Mouse (Mus musculus) CH12.LX (cell line): Measurements from ENCODE around the gene Cfap54. TPM values are rescaled to one million over a fixed set of nuclear protein-coding genes. Genes with fewer than 3 reads are reported as not detected.

ENCODE experiments used
- DNase-seq: peaks from one replicate; pipeline ENCODE4 v3.0.0-alpha.2; 2013; ENCODE audit errors: extremely low read depth
- H3K27ac ChIP-seq: 2 replicates; pipeline ENCODE4 v1.5.1; 2012; ENCODE audit warnings: low read depth, mild to moderate bottlenecking, control low read depth, moderate library complexity; ENCODE audit not compliant: insufficient read depth
- H3K27me3 ChIP-seq: replicated peaks from 2 replicates; pipeline ENCODE3; 2012; ENCODE audit warnings: inconsistent platforms
- H3K36me3 ChIP-seq, 2 experiments: replicated peaks in 1 of 2; 2 replicates each; pipeline versions ENCODE3 to v1.6.1; 2012; ENCODE audit warnings: inconsistent platforms in 1 of 2, low read length in 1 of 2, mild to moderate bottlenecking in 1 of 2, mixed read lengths in 1 of 2, moderate library complexity in 1 of 2; ENCODE audit not compliant: control insufficient read depth in 1 of 2, insufficient read depth in 1 of 2
- H3K4me1 ChIP-seq, 2 experiments: 2 replicates each; pipeline ENCODE4 v1.6.1; 2012; ENCODE audit warnings: inconsistent platforms in 1 of 2, moderate library complexity in 1 of 2; ENCODE audit not compliant: insufficient read depth in 2 of 2, control insufficient read depth in 1 of 2
- H3K4me2 ChIP-seq: 2 replicates; pipeline ENCODE4 v1.6.1; 2012; ENCODE audit warnings: low read depth, mild to moderate bottlenecking, control low read depth; ENCODE audit not compliant: poor library complexity, insufficient read depth, severe bottlenecking
- H3K4me3 ChIP-seq, 3 experiments: fragments of 150-350 bp in 1 of 3; sonication (generic) in 1 of 3; replicated peaks in 1 of 3; 2 replicates each; pipeline versions ENCODE3 to v1.5.1; 2011 to 2012; ENCODE audit warnings: low read depth in 2 of 3, low read length in 2 of 3, mild to moderate bottlenecking in 2 of 3, moderate library complexity in 2 of 3, control low read depth in 1 of 3, improper control_type of control experiment in 1 of 3, inconsistent platforms in 1 of 3, mixed read lengths in 1 of 3; ENCODE audit not compliant: poor library complexity in 1 of 3
- H3K79me2 ChIP-seq: replicated peaks from 2 replicates; pipeline ENCODE4 v1.6.1; 2012; ENCODE audit warnings: mild to moderate bottlenecking, moderate library complexity; ENCODE audit not compliant: control insufficient read depth, poor library complexity, insufficient read depth, severe bottlenecking; ENCODE audit errors: extremely low read depth
- H3K9ac ChIP-seq: 2 replicates; pipeline ENCODE4 v1.6.1; 2012; ENCODE audit warnings: low read depth, mild to moderate bottlenecking, control low read depth, moderate library complexity; ENCODE audit not compliant: insufficient read depth
- H3K9me3 ChIP-seq: replicated peaks from 2 replicates; pipeline ENCODE3; 2012; ENCODE audit warnings: low read length, inconsistent platforms, mixed read lengths
- CHD2 ChIP-seq: IDR thresholded peaks from 2 replicates; pipeline ENCODE4 v1.6.1; 2011; ENCODE audit warnings: low read length, improper control_type of control experiment
- CTCF ChIP-seq, 2 experiments: IDR thresholded peaks in 1 of 2; conservative IDR thresholded peaks in 1 of 2; 2 replicates each; pipeline ENCODE4 v1.5.1; 2011 to 2012; ENCODE audit warnings: low read depth in 2 of 2, low read length in 2 of 2, improper control_type of control experiment in 1 of 2, inconsistent platforms in 1 of 2, mild to moderate bottlenecking in 1 of 2, moderate library complexity in 1 of 2
- EP300 ChIP-seq: IDR thresholded peaks from 2 replicates; pipeline ENCODE4 v1.6.1; 2011; ENCODE audit warnings: low read length, improper control_type of control experiment
- ETS1 ChIP-seq: conservative IDR thresholded peaks from 2 replicates; pipeline ENCODE4 v1.6.1; 2012; ENCODE audit warnings: low read depth, mild to moderate bottlenecking, inconsistent platforms, low read length, improper control_type of control experiment, moderate library complexity
- GABPA ChIP-seq: IDR thresholded peaks from 2 replicates; pipeline ENCODE4 v1.6.1; 2012; ENCODE audit warnings: low read depth, low read length, improper control_type of control experiment, inconsistent platforms; ENCODE audit not compliant: insufficient replicate concordance
- IRF4 ChIP-seq: IDR thresholded peaks from 2 replicates; pipeline ENCODE4 v1.6.1; 2014; ENCODE audit warnings: low read depth, mild to moderate bottlenecking, inconsistent platforms, low read length, improper control_type of control experiment
- JUN ChIP-seq: IDR thresholded peaks from 2 replicates; pipeline ENCODE4 v1.6.1; 2011; ENCODE audit warnings: low read depth, mild to moderate bottlenecking, low read length, improper control_type of control experiment, moderate library complexity; ENCODE audit not compliant: insufficient read depth
- JUND ChIP-seq: conservative IDR thresholded peaks from 2 replicates; pipeline ENCODE4 v1.6.1; 2011; ENCODE audit warnings: low read depth, low read length, improper control_type of control experiment
- MAZ ChIP-seq: IDR thresholded peaks from 2 replicates; pipeline ENCODE4 v1.6.1; 2012; ENCODE audit warnings: low read depth, mild to moderate bottlenecking, inconsistent platforms, low read length, improper control_type of control experiment, moderate library complexity
- MYC ChIP-seq: IDR thresholded peaks from 2 replicates; pipeline ENCODE4 v1.6.1; 2011; ENCODE audit warnings: low read depth, mild to moderate bottlenecking, improper control_type of control experiment, low read length
- NRF1 ChIP-seq: IDR thresholded peaks from 2 replicates; pipeline ENCODE4 v1.6.1; 2014; ENCODE audit warnings: low read depth, mild to moderate bottlenecking, inconsistent platforms, low read length, improper control_type of control experiment, moderate library complexity
- PAX5 ChIP-seq: IDR thresholded peaks from 2 replicates; pipeline ENCODE4 v1.6.1; 2012; ENCODE audit warnings: low read length, inconsistent platforms, mixed read lengths
- POLR2A ChIP-seq: IDR thresholded peaks from 2 replicates; pipeline ENCODE4 v1.6.1; 2011; ENCODE audit warnings: low read depth, mild to moderate bottlenecking, improper control_type of control experiment, low read length
- POLR2AphosphoS2 ChIP-seq: IDR thresholded peaks from 2 replicates; pipeline ENCODE4 v1.6.1; 2011; ENCODE audit warnings: low read depth, low read length, improper control_type of control experiment
- SIN3A ChIP-seq: IDR thresholded peaks from 2 replicates; pipeline ENCODE4 v1.6.1; 2012; ENCODE audit warnings: low read length, improper control_type of control experiment, inconsistent platforms
- SMC3 ChIP-seq: IDR thresholded peaks from 2 replicates; pipeline ENCODE4 v1.6.1; 2011; ENCODE audit warnings: low read depth, low read length, improper control_type of control experiment
- TCF12 ChIP-seq: IDR thresholded peaks from 2 replicates; pipeline ENCODE4 v1.6.1; 2014; ENCODE audit warnings: low read depth, mild to moderate bottlenecking, inconsistent platforms, low read length, improper control_type of control experiment
- ZC3H11A ChIP-seq: IDR thresholded peaks from 2 replicates; pipeline ENCODE4 v1.6.1; 2012; ENCODE audit warnings: low read depth, mild to moderate bottlenecking, inconsistent platforms, low read length, improper control_type of control experiment
- ZMIZ1 ChIP-seq: IDR thresholded peaks from 2 replicates; pipeline ENCODE4 v1.6.1; 2012; ENCODE audit warnings: low read depth, mild to moderate bottlenecking, inconsistent platforms, low read length, improper control_type of control experiment
- ZNF384 ChIP-seq: IDR thresholded peaks from 2 replicates; pipeline ENCODE4 v1.6.1; 2012; ENCODE audit warnings: low read depth, low read length, improper control_type of control experiment, inconsistent platforms
- dilution Hi-C: fragments of 300-500 bp; cut with MboI; formaldehyde crosslinking; loops from 2 replicates; pipeline ENCODE4 v1.14.3; 2020; ENCODE audit warnings: low sequenced_read_pairs; ENCODE audit not compliant: extremely low pct_unique_long_range_greater_than_20kb, extremely low pct_ligation_motif_present
- in situ Hi-C: fragments of 300-500 bp; cut with MboI; formaldehyde crosslinking; loops from 3 replicates; pipeline ENCODE4 v1.14.3; 2019; ENCODE audit warnings: low sequenced_read_pairs, low pct_ligation_motif_present, low pct_unique_long_range_greater_than_20kb, mixed read lengths
- polyA plus RNA-seq: library from polyadenylated mRNA; unstranded; fragments of >175 nt; gene quantifications from 2 replicates; pipeline ENCODE4 v1.2.1, GENCODE M21; 2012; ENCODE audit warnings: low read depth; ENCODE audit not compliant: insufficient read length
- total RNA-seq, 2 experiments: library from RNA; depleted of rRNA; stranded (reverse); fragments of 300-350 nt in 1 of 2; fragments of >200 nt in 1 of 2; gene quantifications; 2 replicates each; pipeline ENCODE4 v1.2.3; 2012 to 2014

The Cfap54 gene
- total and polyA plus RNA-seq, 3 experiments, result 0.38 to 1.3 (median 1.3) TPM

DNA sequence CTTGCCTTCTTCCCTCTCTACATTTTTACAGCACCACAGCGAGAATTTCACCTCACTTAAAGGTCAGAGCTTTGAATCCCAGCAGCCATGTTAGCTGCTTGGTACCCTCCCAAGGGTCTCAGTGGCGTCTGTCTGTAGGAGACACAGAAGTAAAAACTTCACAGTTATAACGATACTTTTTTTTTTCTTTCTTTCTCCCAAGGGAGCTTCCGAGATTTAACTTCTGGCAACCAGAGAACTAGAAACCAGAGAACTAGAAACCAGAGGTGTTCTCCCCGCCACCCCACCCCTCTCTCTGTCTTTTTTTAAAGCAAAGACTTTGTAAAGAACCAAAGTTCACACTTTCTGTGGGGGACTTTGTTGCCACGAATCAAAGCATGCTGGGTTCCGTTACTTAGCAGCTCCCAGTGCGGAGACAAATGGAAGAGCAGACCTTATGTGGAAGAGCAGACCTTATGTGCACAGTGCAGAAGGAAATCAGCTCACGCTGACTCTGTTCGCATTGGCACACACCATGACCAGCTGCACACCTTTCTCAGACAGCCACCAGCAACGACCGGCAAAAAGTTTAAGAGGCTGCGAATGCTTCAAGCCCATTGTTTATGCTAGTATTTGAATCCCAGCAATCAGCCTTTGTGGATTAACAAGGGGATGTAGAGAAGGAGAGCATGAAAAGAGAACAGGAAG lies 292.9 kb downstream of the Cfap54 start:
- DNase-seq, result peak; percentile 62
- H3K4me1 ChIP-seq, result peaks cover 12 to 34% of the 10 kb centered on the region in 2 experiments
- no peaks in the 10 kb centered on the region for H3K79me2 ChIP-seq
- H3K9ac ChIP-seq, result no peak overlapping the region
- H3K4me2 ChIP-seq, result peak overlapping the region; percentile 74
- H3K9me3 ChIP-seq, result no peaks in the 10 kb centered on the region
- dilution Hi-C loops (no loop called here), in situ Hi-C loops (no loop called here)
- TF ChIP-seq EP300 (peak; percentile 29; the same call in 1 of the 2 replicates), GABPA (no peak), CTCF (conservative IDR thresholded peaks at IDR 0.05 in 1 of 2, IDR thresholded peaks at IDR 0.05 in 1 of 2; ENCODE audit: low read depth in 2 of 2, low read length in 2 of 2) (no peak), MYC (no peak), IRF4 (peak; percentile 70; the same call in 1 of the 2 replicates), ZNF384 (peak; percentile 95), MAZ (0 out of 2 replicates have a peak, but pooled peaks have one; percentile 31), ETS1 (no peak)
- H3K4me3 ChIP-seq, result no peak overlapping the region
- no peaks in the 10 kb centered on the region for H3K36me3 ChIP-seq
- H3K27ac ChIP-seq, result no peak overlapping the region
- H3K27me3 ChIP-seq, result no peaks in the 10 kb centered on the region

DNA sequence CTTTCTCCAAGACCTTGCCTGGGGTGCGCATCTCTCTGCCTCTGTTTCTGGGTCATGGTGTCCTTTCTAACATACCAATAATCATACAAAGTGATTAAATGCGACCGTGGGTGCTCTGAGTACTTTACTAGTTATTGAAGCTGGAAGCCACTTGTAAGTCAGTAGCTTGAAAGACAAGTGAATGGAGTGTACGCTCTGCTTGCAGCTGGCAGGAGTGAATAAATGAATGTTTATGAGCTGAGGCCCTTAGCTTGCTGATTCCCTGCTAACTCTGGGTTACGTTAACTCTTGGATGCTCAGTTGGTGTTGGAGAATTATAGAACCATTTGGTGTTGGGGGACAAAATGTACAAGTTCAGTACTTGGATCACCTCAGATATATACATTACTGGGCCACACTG lies 298.7 kb downstream of the Cfap54 start:
- H3K27me3 ChIP-seq, result no peaks in the 10 kb centered on the region
- dilution Hi-C loops (no loop called here), in situ Hi-C loops (no loop called here)
- H3K9me3 ChIP-seq, result no peaks in the 10 kb centered on the region
- H3K27ac ChIP-seq, result no peak overlapping the region
- TF ChIP-seq POLR2AphosphoS2, result no peak
- no peak for TF ChIP-seq POLR2A
- no peak for TF ChIP-seq CHD2
- TF ChIP-seq SMC3, result no peak
- TF ChIP-seq NRF1, result no peak
- TF ChIP-seq TCF12, result no peak
- no peak for TF ChIP-seq IRF4
- no peak for TF ChIP-seq JUND
- no peak for TF ChIP-seq ZC3H11A
- TF ChIP-seq EP300, result no peak
- TF ChIP-seq MAZ, result no peak
- TF ChIP-seq PAX5, result no peak
- no peak for TF ChIP-seq ETS1
- TF ChIP-seq CTCF (conservative IDR thresholded peaks at IDR 0.05 in 1 of 2, IDR thresholded peaks at IDR 0.05 in 1 of 2; ENCODE audit: low read depth in 2 of 2, low read length in 2 of 2), result no peak
- TF ChIP-seq JUN, result no peak
- no peak for TF ChIP-seq SIN3A
- no peak for TF ChIP-seq ZMIZ1
- H3K9ac ChIP-seq, result no peak overlapping the region
- no peaks in the 10 kb centered on the region for H3K4me1 ChIP-seq
- H3K79me2 ChIP-seq, result no peaks in the 10 kb centered on the region
- no peaks in the 10 kb centered on the region for H3K36me3 ChIP-seq
- DNase-seq, result no peak
- H3K4me2 ChIP-seq, result no peak overlapping the region
- H3K4me3 ChIP-seq, result no peak overlapping the region
